Mouse (Mus musculus) retina, adult 2 months (tissue): ENCODE measurements around the gene Tmem131.
A peak's percentile ranks its signal among the peaks of the same experiment; 100 is the strongest.
"Not testable (repeated sequence)": the region's sequence is repeated elsewhere in the genome, so short reads cannot be mapped to it uniquely, and the experiment has no call there.

Source experiments
- DNase-seq: peaks from one replicate; pipeline ENCODE4 v3.0.0-alpha.2; 2012; ENCODE audit warnings: low read depth, low spot score

The Tmem131 gene

GRCm38 (mm10) chr1:36836274-36836954 lies 107.1 kb downstream of the Tmem131 start:
- DNase-seq, result no peak

GRCm38 (mm10) chr1:36835593-36835992 lies 107.9 kb downstream of the Tmem131 start:
- no peak for DNase-seq

DNA sequence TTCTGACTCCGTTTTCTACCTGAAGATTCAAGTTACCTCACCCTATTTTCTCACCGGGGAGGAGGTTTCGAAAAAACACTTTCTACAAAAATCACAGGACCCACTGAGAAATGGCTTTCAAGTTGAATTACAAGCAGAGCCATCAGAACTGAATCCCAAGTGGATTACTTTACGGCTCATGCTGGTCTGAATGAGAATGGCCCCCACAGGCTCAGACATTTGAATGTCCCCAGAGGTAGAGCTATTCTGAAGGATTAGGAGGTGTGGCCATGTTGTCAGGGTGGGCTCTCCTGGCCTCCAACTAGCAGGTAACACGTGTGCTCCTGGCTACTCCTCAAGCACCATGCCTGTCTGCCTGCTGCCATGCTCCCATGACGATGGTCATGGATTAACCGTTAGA lies 109.4 kb downstream of the Tmem131 start:
- no peak for DNase-seq

GRCm38 (mm10) chr1:36830913-36831866 lies 112.3 kb downstream of the Tmem131 start:
- peak; percentile 30 for DNase-seq

- no peak for DNase-seq
These were observed 119.1 kb downstream of the Tmem131 start for GRCm38 (mm10) chr1:36824356-36824755.

- DNase-seq, result not testable (repeated sequence)
These were observed 121.5 kb downstream of the Tmem131 start for GRCm38 (mm10) chr1:36821918-36822317.

- DNase-seq, result no peak
These were observed 128.3 kb downstream of the Tmem131 start for GRCm38 (mm10) chr1:36815166-36815565.

DNA sequence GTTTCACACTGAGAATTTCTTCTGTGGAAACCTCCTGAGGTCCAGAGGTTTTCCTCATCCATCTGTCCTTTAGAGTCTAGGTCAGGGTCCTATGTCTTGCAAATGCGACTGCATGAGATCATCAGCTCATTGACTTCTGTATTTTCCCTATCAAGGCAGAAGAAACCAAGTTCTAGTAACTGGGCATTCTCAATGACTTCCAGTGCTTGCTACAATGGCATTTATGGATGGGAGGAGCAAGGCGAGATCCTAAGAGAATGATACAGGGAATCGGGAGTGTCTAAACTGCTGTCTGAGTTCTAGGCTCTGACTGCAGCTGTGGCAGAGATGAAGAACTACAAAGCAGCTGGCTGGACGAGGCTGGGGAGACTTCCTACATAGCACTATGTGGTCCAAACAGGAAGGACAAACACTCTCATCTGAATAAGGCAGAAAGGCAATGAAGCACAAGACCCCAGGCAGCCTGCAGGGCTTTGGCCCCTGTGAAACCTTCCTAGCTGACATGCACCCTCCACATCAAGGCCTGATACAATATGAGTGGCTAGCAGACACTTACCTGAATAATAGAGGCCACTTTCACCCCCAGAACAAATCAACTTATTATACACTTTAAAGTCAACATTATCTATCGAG lies 129.1 kb downstream of the Tmem131 start:
- no peak for DNase-seq

DNA sequence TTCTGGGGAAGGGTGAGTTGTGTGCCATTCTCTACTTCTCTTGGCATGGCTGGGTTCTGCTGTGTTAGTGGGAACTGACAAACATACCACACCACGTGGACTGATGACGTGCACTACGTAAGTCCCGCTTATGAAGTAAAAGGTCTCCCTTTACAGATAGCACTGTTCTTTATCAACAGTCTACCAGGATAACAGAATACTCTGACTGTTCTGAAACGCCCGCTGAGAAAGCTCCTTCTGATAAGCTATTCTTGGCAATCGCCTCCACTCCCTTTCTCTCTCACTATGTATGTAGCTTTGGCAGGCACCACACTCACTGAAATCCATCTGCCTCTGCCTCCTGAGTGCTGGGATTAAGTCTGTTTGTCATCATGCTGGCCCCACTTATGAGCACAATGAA lies 130.1 kb downstream of the Tmem131 start:
- DNase-seq, result no peak

DNA sequence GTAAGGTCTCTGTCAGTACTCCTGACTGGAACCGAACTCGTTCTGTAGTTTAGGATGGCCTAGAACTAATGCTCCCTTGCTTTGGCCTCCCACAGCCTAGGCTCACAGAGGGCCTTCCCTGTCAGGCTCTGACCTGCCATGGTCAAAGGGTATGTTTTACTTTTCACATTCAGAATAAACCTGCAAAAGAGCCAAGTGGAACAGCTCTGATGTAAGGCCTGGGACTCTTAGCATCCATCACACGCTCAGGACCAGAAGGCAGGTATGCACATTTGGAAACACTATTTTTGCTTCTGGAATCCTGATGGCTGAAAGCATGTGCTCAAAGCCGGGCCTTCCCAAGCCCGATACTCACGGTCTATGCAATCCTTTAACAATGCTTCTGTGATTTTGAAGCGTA lies 131.7 kb downstream of the Tmem131 start:
- no peak for DNase-seq

GRCm38 (mm10) chr1:36807782-36808565 lies 135.5 kb downstream of the Tmem131 start:
- no peak for DNase-seq

DNA sequence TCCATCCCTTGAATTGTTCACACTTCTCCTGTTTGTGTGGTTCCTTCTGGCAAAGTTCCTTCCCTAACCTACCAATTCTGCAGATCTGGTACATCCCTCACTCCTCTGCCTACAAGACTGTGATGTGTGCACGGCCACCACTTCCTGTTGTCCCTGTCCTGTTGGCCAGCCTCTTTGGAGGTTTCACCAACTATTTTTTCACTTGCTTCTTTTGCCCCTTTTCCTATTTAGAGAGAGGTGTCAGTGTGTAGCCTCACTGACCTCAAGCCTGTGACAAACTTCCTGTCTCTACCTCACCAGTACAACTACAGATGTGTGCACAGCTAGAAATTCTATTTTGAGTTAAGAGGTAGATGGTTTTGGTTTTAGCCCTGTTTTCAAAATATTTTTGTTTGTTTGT lies 136.4 kb downstream of the Tmem131 start:
- no peak for DNase-seq

DNA sequence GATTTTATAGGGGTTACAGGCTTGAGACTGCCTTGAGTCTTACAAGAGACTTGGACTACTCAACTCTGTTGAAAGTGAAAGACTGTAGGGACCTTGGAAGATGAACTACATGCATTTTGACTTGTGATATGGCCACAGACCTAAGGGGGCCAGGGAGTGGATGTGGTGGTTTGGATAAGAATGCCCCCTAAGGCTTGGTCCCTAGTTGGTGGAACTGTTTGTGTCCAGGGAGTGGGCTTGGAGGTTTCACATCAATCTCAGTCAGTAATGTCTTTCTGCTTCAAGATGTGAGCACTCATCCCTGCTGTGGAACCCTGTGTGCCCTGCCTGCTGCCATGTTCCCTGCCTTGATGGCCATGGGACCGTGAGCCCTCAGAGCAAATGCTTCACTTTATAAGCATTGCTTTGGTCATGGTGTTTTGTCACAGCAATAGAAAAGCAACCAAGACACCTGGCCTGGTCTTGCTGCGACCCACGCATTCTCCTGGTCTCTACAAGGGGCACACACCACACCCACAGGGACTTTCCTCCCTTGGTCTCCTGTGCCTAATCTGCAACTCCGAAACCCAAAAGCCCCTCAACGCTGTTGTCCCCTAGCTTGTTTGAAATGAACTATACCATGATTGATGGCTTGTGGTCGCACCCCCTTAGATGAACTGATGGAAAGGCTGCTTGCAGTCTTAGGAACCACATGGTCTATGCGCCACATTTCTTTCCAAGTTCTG lies 137.1 kb downstream of the Tmem131 start:
- no peak for DNase-seq

GRCm38 (mm10) chr1:36804833-36805232 lies 138.6 kb downstream of the Tmem131 start:
- no peak for DNase-seq

DNA sequence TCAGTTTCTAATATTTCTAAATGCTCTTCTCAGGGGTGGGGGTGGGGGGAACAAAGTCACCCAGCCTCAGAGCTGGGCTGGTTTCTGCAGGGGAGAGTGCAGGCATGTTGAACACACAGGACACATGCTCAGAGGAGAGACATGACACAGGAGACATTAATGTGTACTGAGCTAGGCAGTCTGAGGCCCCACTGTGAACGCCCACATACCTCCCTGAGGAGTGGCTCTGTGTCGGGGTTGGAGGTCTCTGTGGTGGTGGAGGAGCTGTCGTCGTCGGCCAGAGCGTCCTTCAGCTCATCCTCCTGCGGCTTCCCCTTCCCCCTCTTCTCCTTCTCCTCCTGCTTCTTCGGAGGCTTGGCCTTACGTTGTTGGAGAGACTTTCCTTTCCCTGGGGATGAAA lies 139.2 kb downstream of the Tmem131 start:
- no peak for DNase-seq

DNA sequence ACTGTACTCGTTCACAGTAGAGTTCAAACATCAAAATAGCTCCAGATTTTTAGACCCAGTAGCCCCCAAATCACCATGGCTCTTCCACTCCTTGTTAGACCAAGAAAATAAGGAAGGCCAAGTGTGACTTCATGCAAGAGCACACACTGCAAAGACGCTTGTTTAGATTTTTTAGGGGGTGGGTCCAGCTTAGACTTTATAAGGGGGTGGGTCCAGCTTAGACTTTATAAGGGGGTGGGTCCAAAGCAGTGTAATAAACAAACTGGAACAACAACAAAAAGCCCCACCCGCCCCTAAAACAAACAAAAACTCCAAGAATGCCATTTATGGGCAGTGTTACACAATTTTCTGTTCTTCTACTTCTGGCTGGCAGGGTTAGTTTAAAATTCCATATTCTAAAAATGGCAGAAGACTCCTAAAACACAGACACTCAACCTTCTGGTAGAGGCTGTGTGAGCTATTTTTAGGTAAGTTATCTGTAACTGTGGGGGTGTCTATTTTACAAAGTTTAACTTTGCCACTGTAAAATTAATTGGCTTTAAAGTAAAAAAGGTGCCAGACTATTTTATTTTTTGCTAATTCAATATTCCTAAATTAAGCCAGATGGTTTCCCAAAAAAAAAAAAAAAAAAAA lies 143.0 kb downstream of the Tmem131 start:
- DNase-seq, result no peak

GRCm38 (mm10) chr1:36797481-36797880 lies 146.0 kb downstream of the Tmem131 start:
- no peak for DNase-seq

- no peak for DNase-seq
These were observed 146.8 kb downstream of the Tmem131 start for GRCm38 (mm10) chr1:36796711-36797110.

- DNase-seq, result no peak
These were observed 154.1 kb downstream of the Tmem131 start for GRCm38 (mm10) chr1:36789416-36789815.

DNA sequence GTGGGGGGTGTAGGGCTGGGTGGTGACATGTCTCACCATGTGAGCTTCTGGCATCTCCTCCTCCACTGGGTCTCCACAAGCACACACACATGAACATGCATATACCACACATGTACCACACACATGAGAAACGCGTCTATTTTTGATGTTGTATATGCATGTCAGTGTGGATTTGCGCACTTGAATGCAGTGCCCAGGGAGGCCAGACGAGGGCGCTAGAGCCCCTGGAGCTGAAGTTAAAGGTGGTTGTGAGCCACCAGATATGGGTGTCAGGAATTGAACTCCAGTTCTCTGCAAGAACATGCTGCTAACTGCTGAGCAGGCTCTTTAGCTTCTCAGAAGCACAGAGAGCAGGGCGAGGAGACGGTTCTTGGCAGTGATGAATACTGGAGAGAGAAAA lies 157.1 kb downstream of the Tmem131 start:
- DNase-seq, result no peak
